10 mouse cellular contexts compared by ENCODE assay signal in genomic region chr2:68994441-68994840, GRCm38 (mm10).
A peak's percentile ranks its signal among the peaks of the same experiment; 100 is the strongest.
DNase-seq lines count a peak whose midpoint lies in the region; ATAC-seq lines count a peak whose summit lies in the region.
"Had no signal": no experiment of that assay in that cellular context is flagged by ENCODE, and none has a peak within 500 bp of the region (broad histone marks: within the 10 kb centered on the region; RNA-seq: fewer than 3 reads in every experiment).

No protein-coding gene starts in this region.

- H3K36me3 ChIP-seq in midbrain, embryonic 14.5 days (ENCODE audit: control insufficient read depth, insufficient read depth, low read length): no peaks in the 10 kb centered on the region
- H3K36me3 ChIP-seq in midbrain, embryonic 16.5 days (ENCODE audit: control insufficient read depth, insufficient read depth, low read length): no peaks in the 10 kb centered on the region
- no peaks in the 10 kb centered on the region for H3K36me3 ChIP-seq in intestine, embryonic 15.5 days
- H3K36me3 ChIP-seq: neural tube, embryonic 13.5 days had no signal

- no peak overlapping the region for H3K27ac ChIP-seq in midbrain, embryonic 14.5 days (replicated peaks; ENCODE audit: low read depth, low read length)
- H3K27ac ChIP-seq in midbrain, embryonic 16.5 days (ENCODE audit: low read length): no peak overlapping the region
- no peak overlapping the region for H3K27ac ChIP-seq in intestine, embryonic 15.5 days
- H3K27ac ChIP-seq: neural tube, embryonic 13.5 days had no signal

- H3K4me2 ChIP-seq in midbrain, embryonic 14.5 days (ENCODE audit: low read length): no peak overlapping the region
- no peak overlapping the region for H3K4me2 ChIP-seq in midbrain, embryonic 16.5 days (ENCODE audit: low read length)
- H3K4me2 ChIP-seq in intestine, embryonic 15.5 days (replicated peaks): no peak overlapping the region
- H3K4me2 ChIP-seq: neural tube, embryonic 13.5 days had no signal

- DNase-seq in heart, postnatal 4 days: peak; percentile 55
- no peak for DNase-seq in heart, postnatal 36 days
- peak; percentile 55 for DNase-seq in midbrain, embryonic 14.5 days
- peak; percentile 65 to 74 for DNase-seq in cerebellum, postnatal 10 days
- peak; percentile 30 for DNase-seq in lung, postnatal 36 days
- no peak for DNase-seq in adrenal gland, adult 8-10 months
- DNase-seq: adrenal gland, postnatal 25 days had no signal

- H3K27me3 ChIP-seq in midbrain, embryonic 14.5 days (ENCODE audit: control insufficient read depth, insufficient read depth, low read length): no peaks in the 10 kb centered on the region
- no peaks in the 10 kb centered on the region for H3K27me3 ChIP-seq in midbrain, embryonic 16.5 days (ENCODE audit: control insufficient read depth, insufficient read depth, low read depth, low read length)
- H3K27me3 ChIP-seq in intestine, embryonic 15.5 days (replicated peaks): no peaks in the 10 kb centered on the region
- H3K27me3 ChIP-seq: neural tube, embryonic 13.5 days had no signal

- ATAC-seq in midbrain, embryonic 14.5 days (ENCODE audit: low FRiP score, low TSS enrichment): no peak
- ATAC-seq in midbrain, embryonic 16.5 days: no peak
- no peak for ATAC-seq in intestine, embryonic 15.5 days

- no peaks in the 10 kb centered on the region for H3K9me3 ChIP-seq in midbrain, embryonic 14.5 days (ENCODE audit: control insufficient read depth, low read length)
- no peaks in the 10 kb centered on the region; the same call in 1 of the 2 replicates for H3K9me3 ChIP-seq in midbrain, embryonic 16.5 days (replicated peaks; ENCODE audit: control insufficient read depth, low read length, poor library complexity, severe bottlenecking)
- H3K9me3 ChIP-seq in intestine, embryonic 15.5 days: no peaks in the 10 kb centered on the region
- H3K9me3 ChIP-seq: neural tube, embryonic 13.5 days had no signal

- H3K4me1 ChIP-seq in midbrain, embryonic 14.5 days (ENCODE audit: control insufficient read depth, insufficient read depth, low read length): no peaks in the 10 kb centered on the region
- H3K4me1 ChIP-seq in midbrain, embryonic 16.5 days (ENCODE audit: control insufficient read depth, insufficient read depth, low read length): no peaks in the 10 kb centered on the region
- H3K4me1 ChIP-seq in intestine, embryonic 15.5 days (replicated peaks): no peaks in the 10 kb centered on the region

- H3K4me3 ChIP-seq in midbrain, embryonic 14.5 days (replicated peaks; ENCODE audit: low read depth, low read length): no peak overlapping the region
- no peak overlapping the region for H3K4me3 ChIP-seq in midbrain, embryonic 16.5 days (ENCODE audit: low read depth, low read length)
- no peak overlapping the region for H3K4me3 ChIP-seq in intestine, embryonic 15.5 days (replicated peaks)
- H3K4me3 ChIP-seq: neural tube, embryonic 13.5 days had no signal

- no peak overlapping the region for H3K9ac ChIP-seq in midbrain, embryonic 14.5 days (replicated peaks; ENCODE audit: low read length)
- no peak overlapping the region for H3K9ac ChIP-seq in midbrain, embryonic 16.5 days (ENCODE audit: low read depth, low read length)
- no peak overlapping the region for H3K9ac ChIP-seq in intestine, embryonic 15.5 days
- H3K9ac ChIP-seq: neural tube, embryonic 13.5 days had no signal

- intact Hi-C loops in heart, postnatal 36 days (cut with DNase I): no loop called here

Comparison
In these comparisons a context has a peak if more than half of its experiments do, and no peak if none do; other contexts are left out.
1. DNase-seq: peak in heart, postnatal 4 days (single experiment), midbrain, embryonic 14.5 days (single experiment), cerebellum, postnatal 10 days (2 of 2) and lung, postnatal 36 days (single experiment); none in heart, postnatal 36 days (0 of 2) and adrenal gland, adult 8-10 months (single experiment).